Mouse (Mus musculus) kidney, adult 9 months (tissue): Measurements from ENCODE around the gene Krt31.

Experiments
- DNase-seq: peaks from one replicate; pipeline ENCODE4 v3.0.0; 2022

Krt31 gene

GRCm38 (mm10) chr11:100050451-100050850 lies at the start of gene Krt31:
Gene Krt31, minus strand, starts transcription at chr11:100050551.
- no peak for DNase-seq

GRCm38 (mm10) chr11:100097819-100098218 lies 47.5 kb upstream of the Krt31 start:
- DNase-seq: no peak

GRCm38 (mm10) chr11:100096141-100096540 lies 45.8 kb upstream of the Krt31 start, which contains the start of gene Krt35:
Gene Krt35, minus strand, starts transcription at chr11:100096241.
- DNase-seq: no peak

GRCm38 (mm10) chr11:100088378-100089025 lies 38.2 kb upstream of the Krt31 start:
- no peak for DNase-seq

GRCm38 (mm10) chr11:100087861-100088260 lies 37.5 kb upstream of the Krt31 start, which contains the start of gene Krt32:
Gene Krt32, minus strand, starts transcription at chr11:100088226.
- no peak for DNase-seq

GRCm38 (mm10) chr11:100073873-100074272 lies 23.5 kb upstream of the Krt31 start:
- no peak for DNase-seq

GRCm38 (mm10) chr11:100067293-100068036 lies 17.1 kb upstream of the Krt31 start:
- DNase-seq: no peak

- DNase-seq: no peak
Observed at GRCm38 (mm10) chr11:100066236-100067010, 16.1 kb upstream of the Krt31 start.

GRCm38 (mm10) chr11:100058875-100059274 lies 8.5 kb upstream of the Krt31 start:
- DNase-seq: peak; percentile 5

- DNase-seq: no peak
Observed at GRCm38 (mm10) chr11:100055686-100056655, 5.6 kb upstream of the Krt31 start.

- no peak for DNase-seq
Observed at GRCm38 (mm10) chr11:100047193-100047592, 3.2 kb downstream of the Krt31 start.

- DNase-seq: no peak
Observed at GRCm38 (mm10) chr11:100046303-100046866, 4.0 kb downstream of the Krt31 start.

- DNase-seq: no peak
Observed at GRCm38 (mm10) chr11:100041454-100041853, 8.9 kb downstream of the Krt31 start, which contains the start of gene Krt34. Gene Krt34, minus strand, starts transcription at chr11:100041554.

- no peak for DNase-seq
Observed at GRCm38 (mm10) chr11:100029768-100030167, 20.6 kb downstream of the Krt31 start, which contains the start of gene Krt33b. Gene Krt33b, minus strand, starts transcription at chr11:100029868.

- no peak for DNase-seq
Observed at GRCm38 (mm10) chr11:100021438-100021837, 28.9 kb downstream of the Krt31 start.

GRCm38 (mm10) chr11:100019466-100019865 lies 30.9 kb downstream of the Krt31 start:
- DNase-seq: no peak

GRCm38 (mm10) chr11:100016112-100016511 lies 34.2 kb downstream of the Krt31 start, which contains the start of gene Krt33a:
Gene Krt33a, minus strand, starts transcription at chr11:100016212.
- no peak for DNase-seq

- no peak for DNase-seq
Observed at GRCm38 (mm10) chr11:100013691-100014171, 36.6 kb downstream of the Krt31 start.

GRCm38 (mm10) chr11:100010682-100011081 lies 39.7 kb downstream of the Krt31 start:
- no peak for DNase-seq

GRCm38 (mm10) chr11:100008336-100008735 lies 42.0 kb downstream of the Krt31 start:
- no peak for DNase-seq

GRCm38 (mm10) chr11:100006624-100007023 lies 43.7 kb downstream of the Krt31 start:
- DNase-seq: peak; percentile 5
